Mouse (Mus musculus) kidney, adult 2 months (tissue): ENCODE measurements around the gene Calhm6.

ENCODE experiments used
- CTCF ChIP-seq: fragments of 200-500 bp; conservative IDR thresholded peaks from 2 replicates; pipeline ENCODE4 v1.5.1; 2011; ENCODE audit warnings: low read depth, mild to moderate bottlenecking, control low read depth, low read length, moderate library complexity, mixed read lengths; ENCODE audit not compliant: insufficient read depth, insufficient read length
- POLR2A ChIP-seq: fragments of 200-500 bp; IDR thresholded peaks from one replicate; pipeline ENCODE4 v1.6.1; 2011; ENCODE audit warnings: low read depth, low read length, control low read depth

- TF ChIP-seq CTCF: no peak
- no peak for TF ChIP-seq POLR2A
Measured at GRCm38 (mm10) chr10:34090481-34090880, 37.3 kb downstream of the Calhm6 start.
